Mouse (Mus musculus): ENCODE results near the gene Gsdma3. TPM values are rescaled to one million over a fixed set of nuclear protein-coding genes. Genes with fewer than 3 reads are reported as not detected.

The Gsdma3 gene
- total and polyA plus RNA-seq, 3 experiments: not detected

DNA sequence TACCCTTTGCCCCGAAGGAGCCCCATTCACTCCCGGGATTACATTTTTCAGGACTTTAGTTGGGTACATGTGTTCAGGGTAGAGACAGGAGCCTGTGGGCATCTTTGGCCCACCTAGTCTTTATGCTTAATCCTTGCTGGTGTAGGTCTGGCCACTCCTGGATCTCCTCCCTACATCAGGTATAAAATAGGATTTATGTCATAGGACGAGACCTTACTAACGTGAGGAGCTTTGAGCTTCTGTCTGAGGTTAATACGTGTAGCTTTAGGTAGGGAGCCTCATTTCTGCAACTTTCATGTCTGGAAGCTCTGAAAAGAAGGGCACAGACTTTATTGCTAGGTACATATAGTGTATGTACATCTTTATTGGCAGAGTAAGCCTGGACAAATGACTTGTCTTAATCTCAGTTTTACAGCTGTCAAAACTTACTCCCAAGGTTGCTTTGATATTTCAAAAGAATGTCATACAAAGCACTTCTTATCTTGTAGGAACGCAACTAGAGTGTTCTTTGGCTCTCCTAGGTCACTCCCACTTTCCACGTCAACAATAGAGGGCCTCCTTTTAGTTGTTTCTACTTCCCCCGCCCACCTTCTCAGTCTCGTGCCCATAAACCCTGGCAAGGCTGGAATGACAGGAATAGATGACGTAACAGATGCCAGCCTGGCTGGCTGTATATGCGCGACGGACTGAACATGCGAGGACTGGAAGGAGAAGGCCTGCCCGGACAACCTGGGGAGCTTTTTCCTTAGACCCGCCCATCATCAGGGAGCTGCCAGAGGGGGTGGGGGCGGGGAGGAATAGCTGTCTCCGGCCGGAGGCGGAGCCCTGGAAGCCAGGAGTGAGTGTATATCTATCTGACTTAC, 38.2 kb upstream of the Gsdma3 start:
- peaks cover 2 to 41% of the 10 kb centered on the region in 2 experiments; a peak in 3 of 4 replicates for H3K36me3 ChIP-seq (ENCODE audit: control insufficient read depth in 1 of 2, insufficient read depth in 2 of 2, low read length in 2 of 2)
- peak overlapping the region; percentile 70 for H3K9ac ChIP-seq (ENCODE audit: control insufficient read depth, low read depth, low read length, poor library complexity, severe bottlenecking)
- no peaks in the 10 kb centered on the region for H3K9me3 ChIP-seq (replicated peaks; ENCODE audit: insufficient read depth, low read length)
- peak overlapping the region; percentile 63 to 77 for H3K4me3 ChIP-seq (ENCODE audit: control insufficient read depth in 1 of 2, insufficient read depth in 1 of 2, low read depth in 2 of 2, low read length in 2 of 2)
- peaks cover 3% of the 10 kb centered on the region in 2 experiments; a peak in 3 of 4 replicates for H3K27me3 ChIP-seq (ENCODE audit: control insufficient read depth in 1 of 2, insufficient read depth in 2 of 2, low read length in 2 of 2)
- TF ChIP-seq POLR2A (IDR thresholded peaks at IDR 0.05; ENCODE audit: control insufficient read depth in 1 of 2, insufficient read depth in 1 of 2, low read depth in 1 of 2, low read length in 2 of 2, poor library complexity in 1 of 2) (no peak; a peak in 1 of 4 replicates), CHD2 (IDR thresholded peaks at IDR 0.05; ENCODE audit: low read length) (peak; percentile 72), ZC3H11A (IDR thresholded peaks at IDR 0.05; ENCODE audit: low read depth, low read length) (no peak), TBP (IDR thresholded peaks at IDR 0.05; ENCODE audit: low read depth, low read length) (peak; percentile 51; the same call in 1 of the 2 replicates), HCFC1 (IDR thresholded peaks at IDR 0.05; ENCODE audit: low read depth, low read length) (peak; percentile 72), MAX (IDR thresholded peaks at IDR 0.05; ENCODE audit: low read length) (peak; percentile 57; the same call in 1 of the 2 replicates), KAT2A (conservative IDR thresholded peaks at IDR 0.05; ENCODE audit: low read depth, low read length) (peak; percentile 28; the same call in 1 of the 2 replicates), TAL1 (IDR thresholded peaks at IDR 0.05; ENCODE audit: low read length) (peak; percentile 81), ZMIZ1 (IDR thresholded peaks at IDR 0.05; ENCODE audit: low read depth, low read length) (peak; percentile 53; the same call in 1 of the 2 replicates), MXI1 (IDR thresholded peaks at IDR 0.05; ENCODE audit: low read depth, low read length) (peak; percentile 88), ELF1 (IDR thresholded peaks at IDR 0.05; ENCODE audit: low read depth, low read length) (no peak), POLR2AphosphoS2 (IDR thresholded peaks at IDR 0.05; ENCODE audit: low read length) (no peak; the same call in 1 of the 2 replicates), MYB (IDR thresholded peaks at IDR 0.05; ENCODE audit: low read depth, low read length) (0 out of 2 replicates have a peak, but pooled peaks have one; percentile 28), CTCF (IDR thresholded peaks at IDR 0.05 in 2 of 3, conservative IDR thresholded peaks at IDR 0.05 in 1 of 3; ENCODE audit: control insufficient read depth in 1 of 3, insufficient read depth in 1 of 3, low read depth in 2 of 3, low read length in 3 of 3, poor library complexity in 1 of 3, severe bottlenecking in 1 of 3) (no peak), NELFE (IDR thresholded peaks at IDR 0.05; ENCODE audit: low read depth, low read length) (peak; percentile 19), USF1 (IDR thresholded peaks at IDR 0.05; ENCODE audit: low read depth, low read length) (peak; percentile 53), ETS1 (IDR thresholded peaks at IDR 0.05; ENCODE audit: low read depth, low read length) (peak; percentile 97), BHLHE40 (IDR thresholded peaks at IDR 0.05; ENCODE audit: borderline replicate concordance, low read depth, low read length) (peak; percentile 97), SIN3A (IDR thresholded peaks at IDR 0.05; ENCODE audit: low read length) (peak; percentile 94), SMC3 (IDR thresholded peaks at IDR 0.05; ENCODE audit: low read depth, low read length) (no peak), RCOR1 (IDR thresholded peaks at IDR 0.05; ENCODE audit: low read depth, low read length) (peak; percentile 80), MYC (IDR thresholded peaks at IDR 0.05; ENCODE audit: low read depth, low read length) (peak; percentile 75), GABPA (IDR thresholded peaks at IDR 0.05; ENCODE audit: low read depth, low read length) (no peak; the same call in 1 of the 2 replicates), CHD1 (IDR thresholded peaks at IDR 0.05; ENCODE audit: low read depth, low read length) (0 out of 2 replicates have a peak, but pooled peaks have one; percentile 72), MAZ (IDR thresholded peaks at IDR 0.05; ENCODE audit: low read depth, low read length) (peak; percentile 55; the same call in 1 of the 2 replicates), POLR2AphosphoS5 (IDR thresholded peaks at IDR 0.05; ENCODE audit: borderline replicate concordance, low read depth, low read length) (no peak), MAFK (IDR thresholded peaks at IDR 0.05; ENCODE audit: borderline replicate concordance, low read depth, low read length) (no peak), GATA1 (IDR thresholded peaks at IDR 0.05; ENCODE audit: low read depth, low read length) (peak; percentile 87), EP300 (IDR thresholded peaks at IDR 0.05; ENCODE audit: low read depth in 1 of 2, low read length in 2 of 2) (peak; percentile 75 to 83), TCF12 (IDR thresholded peaks at IDR 0.05; ENCODE audit: low read depth, low read length) (peak; percentile 85), ZNF384 (IDR thresholded peaks at IDR 0.05; ENCODE audit: low read depth, low read length) (no peak)
- H3K4me1 ChIP-seq (ENCODE audit: control insufficient read depth in 1 of 2, insufficient read depth in 2 of 2, low read length in 2 of 2): peaks cover 32 to 49% of the 10 kb centered on the region in 2 experiments
- DNase-seq (ENCODE audit: low read depth, low spot score): peak; percentile 99
- peaks cover 30% of the 10 kb centered on the region for H3K79me2 ChIP-seq (ENCODE audit: control insufficient read depth, insufficient read depth, low read length, poor library complexity)
- peak overlapping the region; percentile 98 for H3K27ac ChIP-seq (ENCODE audit: control insufficient read depth, low read depth, low read length)

All from MEL (cell line).